Mouse (Mus musculus) embryonic facial prominence, embryonic 14.5 days (tissue): ENCODE results near the gene Hmox1. TPM values are rescaled to one million over a fixed set of nuclear protein-coding genes. Genes with fewer than 3 reads are reported as not detected.
A peak's percentile ranks its signal among the peaks of the same experiment; 100 is the strongest.

Experiments
- ATAC-seq: fragments of 200-750 bp; cut with Nextera tagmentation; 2 replicates; pipeline ENCODE4 v1.8.0; 2017; ENCODE audit warnings: low read depth, moderate number of reproducible peaks, moderate TSS enrichment
- DNase-seq: peaks from one replicate; pipeline ENCODE4 v3.0.0-alpha.2; 2015; ENCODE audit warnings: low spot score
- H3K27ac ChIP-seq: fragments of 300-500 bp; sonication (generic); replicated peaks from 2 replicates; pipeline ENCODE4 v1.5.1; 2014; ENCODE audit warnings: low read depth, mild to moderate bottlenecking, low read length, moderate library complexity
- H3K27me3 ChIP-seq: fragments of 300-500 bp; sonication (generic); replicated peaks from 2 replicates; pipeline ENCODE4 v1.6.1; 2014; ENCODE audit warnings: low read length; ENCODE audit not compliant: control insufficient read depth, insufficient read depth
- H3K36me3 ChIP-seq: fragments of 300-500 bp; sonication (generic); 2 replicates; pipeline ENCODE4 v1.6.1; 2014; ENCODE audit warnings: low read length, mixed read lengths; ENCODE audit not compliant: control insufficient read depth, insufficient read depth
- H3K4me1 ChIP-seq: fragments of 300-500 bp; sonication (generic); 2 replicates; pipeline ENCODE4 v1.6.1; 2014; ENCODE audit warnings: antibody characterized with exemption, low read length; ENCODE audit not compliant: control insufficient read depth, insufficient read depth
- H3K4me2 ChIP-seq: fragments of 300-500 bp; sonication (generic); 2 replicates; pipeline ENCODE4 v1.6.1; 2014; ENCODE audit warnings: low read depth, mild to moderate bottlenecking, low read length, moderate library complexity, mixed read lengths
- H3K4me3 ChIP-seq: fragments of 300-500 bp; sonication (generic); 2 replicates; pipeline ENCODE4 v1.5.1; 2014; ENCODE audit warnings: low read depth, mild to moderate bottlenecking, low read length
- H3K9ac ChIP-seq: fragments of 300-500 bp; sonication (generic); 2 replicates; pipeline ENCODE4 v1.6.1; 2014; ENCODE audit warnings: low read depth, mild to moderate bottlenecking, low read length, moderate library complexity, mixed read lengths
- H3K9me3 ChIP-seq: fragments of 300-500 bp; sonication (generic); 2 replicates; pipeline ENCODE4 v1.6.1; 2016; ENCODE audit warnings: low read length; ENCODE audit not compliant: control insufficient read depth
- WGBS: fragments of 180-500 bp; shearing (Covaris S2); extraction: QIAGEN DNeasy Blood & Tissue Kit; methylation state at CpG from one replicate; pipeline ENCODE4 v1.1.7; 2014; 5-methylcytosine and 5-hydroxymethylcytosine counted together
- polyA plus RNA-seq: library from polyadenylated mRNA; unstranded; fragments of >200 nt; fragmentation: Nextera tagmentation; extraction: Ambion mirVana; gene quantifications from 2 replicates; pipeline ENCODE4 v1.2.1, GENCODE M21; 2014

Hmox1 gene
- polyA plus RNA-seq, 1 experiment from 2014 or later = 24.4 TPM

DNA sequence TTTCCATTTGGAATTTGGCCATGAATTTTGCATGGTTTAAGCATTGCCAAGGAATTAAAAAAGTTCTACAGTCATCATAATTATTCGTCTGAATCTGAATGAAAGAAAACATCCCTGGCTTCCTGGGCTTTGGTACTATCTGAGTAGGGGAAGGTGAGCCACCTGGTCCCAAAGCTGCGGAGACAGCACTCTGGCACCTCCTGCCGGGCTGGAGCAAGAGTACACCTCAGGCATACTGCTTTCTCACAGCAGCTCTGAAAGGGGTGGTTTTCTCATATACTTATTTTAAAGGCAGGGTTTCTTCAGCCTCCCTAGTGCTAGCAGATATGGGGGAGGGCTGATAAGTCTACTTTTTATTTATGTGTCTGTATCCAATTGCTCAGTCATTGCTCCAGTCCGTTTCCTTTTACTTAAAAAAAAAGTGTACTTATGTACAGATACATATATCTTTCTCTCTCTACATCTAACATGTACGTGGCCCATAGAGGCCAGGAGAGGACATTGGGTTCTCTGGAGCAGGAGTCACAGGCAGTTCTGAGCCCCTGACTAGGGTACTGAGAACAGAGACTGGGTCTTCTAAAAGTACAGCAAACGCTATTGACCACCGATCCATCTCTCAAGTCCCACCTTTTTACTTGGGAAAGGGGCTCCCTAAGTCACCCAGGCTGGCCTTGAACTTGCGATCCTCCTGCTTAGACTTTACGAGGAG lies 15.3 kb downstream of the Hmox1 start:
- no peaks in the 10 kb centered on the region for H3K27me3 ChIP-seq
- peak overlapping the region; percentile 86 for H3K9ac ChIP-seq
- H3K27ac ChIP-seq = peak overlapping the region; percentile 88
- peaks cover 10% of the 10 kb centered on the region for H3K4me1 ChIP-seq
- DNase-seq (peak; percentile 88), ATAC-seq (peak; percentile 85)
- H3K4me2 ChIP-seq = peak overlapping the region; percentile 64
- no peaks in the 10 kb centered on the region for H3K9me3 ChIP-seq
- peak overlapping the region; percentile 72 for H3K4me3 ChIP-seq
- 2% methylated on average over 9 of the region's 9 CpGs for WGBS
- H3K36me3 ChIP-seq = peaks cover 30% of the 10 kb centered on the region

DNA sequence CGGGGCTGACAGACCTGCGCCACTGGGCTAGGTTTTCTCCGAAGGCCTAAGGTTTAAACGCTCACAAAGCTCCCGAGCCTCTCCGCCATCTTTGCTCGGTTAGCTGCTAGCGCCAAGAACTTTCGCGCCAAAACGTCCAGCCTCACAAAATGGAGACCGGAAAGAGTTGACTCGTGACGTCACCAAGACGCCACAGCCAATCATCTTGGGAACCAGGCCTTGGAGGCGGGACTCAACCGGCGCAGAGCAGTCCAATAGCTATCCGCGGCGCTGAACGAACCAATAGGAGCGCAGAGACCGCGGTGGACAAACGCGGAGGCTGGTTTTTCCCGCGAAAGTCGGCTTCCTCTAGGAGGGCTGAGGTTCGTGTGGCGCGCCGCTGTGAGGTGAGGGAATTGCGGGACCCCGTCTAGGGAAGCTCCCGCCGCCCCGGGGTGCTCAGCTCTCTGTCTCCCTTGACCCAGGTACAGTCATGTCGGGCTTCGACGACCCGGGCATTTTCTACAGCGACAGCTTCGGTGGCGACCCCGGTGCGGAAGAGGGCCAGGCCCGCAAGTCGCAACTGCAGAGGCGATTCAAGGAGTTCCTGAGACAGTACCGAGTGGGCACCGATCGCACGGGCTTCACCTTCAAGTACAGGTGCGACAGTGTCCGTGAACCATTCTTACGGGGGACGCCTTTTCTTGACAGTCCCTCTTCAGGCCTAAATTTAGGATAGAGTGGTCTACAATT lies 16.0 kb downstream of the Hmox1 start, which contains the start of gene Mcm5:
Gene Mcm5 (plus strand): TSS at position 334 of the 732 bp plus-strand sequence.
- 0% methylated on average over 55 of the region's 59 CpGs for WGBS
- peak within 1 kb of the TSS; percentile 72 for H3K4me3 ChIP-seq
- peak within 1 kb of the TSS; percentile 86 for H3K9ac ChIP-seq
- DNase-seq (peak; percentile 100), ATAC-seq (peak; percentile 99)
- H3K4me1 ChIP-seq = peaks cover 10% of the 10 kb centered on the region
- no peaks in the 10 kb centered on the region for H3K27me3 ChIP-seq
- peaks cover 37% of the 10 kb centered on the region for H3K36me3 ChIP-seq
- H3K9me3 ChIP-seq = no peaks in the 10 kb centered on the region
- H3K27ac ChIP-seq = peak within 1 kb of the TSS; percentile 88
- H3K4me2 ChIP-seq = peak within 1 kb of the TSS; percentile 77

DNA sequence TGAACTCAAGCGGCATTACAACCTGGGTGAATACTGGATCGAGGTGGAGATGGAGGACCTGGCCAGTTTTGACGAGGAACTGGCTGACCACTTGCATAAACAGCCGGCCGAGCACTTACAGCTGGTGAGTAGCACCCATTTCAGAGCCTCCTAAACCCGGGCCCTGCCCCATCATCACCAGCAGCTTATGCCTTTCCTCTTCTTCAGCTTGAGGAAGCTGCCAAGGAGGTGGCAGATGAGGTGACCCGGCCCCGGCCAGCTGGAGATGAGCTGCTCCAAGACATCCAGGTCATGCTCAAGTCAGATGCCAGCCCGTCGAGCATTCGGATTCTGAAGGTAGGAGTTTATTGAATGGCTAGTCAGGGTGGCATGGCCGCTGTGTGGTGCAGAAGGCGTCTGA lies 16.7 kb downstream of the Hmox1 start:
- WGBS = 12% methylated on average over 13 of the region's 13 CpGs
- Histone ChIP-seq H3K9me3 (no peaks in the 10 kb centered on the region), H3K4me3 (peak overlapping the region; percentile 72), H3K27me3 (no peaks in the 10 kb centered on the region), H3K36me3 (peaks cover 44% of the 10 kb centered on the region), H3K9ac (peak overlapping the region; percentile 80), H3K27ac (no peak overlapping the region), H3K4me1 (peaks cover 10% of the 10 kb centered on the region), H3K4me2 (peak overlapping the region; percentile 77)
- ATAC-seq (no peak), DNase-seq (no peak)

DNA sequence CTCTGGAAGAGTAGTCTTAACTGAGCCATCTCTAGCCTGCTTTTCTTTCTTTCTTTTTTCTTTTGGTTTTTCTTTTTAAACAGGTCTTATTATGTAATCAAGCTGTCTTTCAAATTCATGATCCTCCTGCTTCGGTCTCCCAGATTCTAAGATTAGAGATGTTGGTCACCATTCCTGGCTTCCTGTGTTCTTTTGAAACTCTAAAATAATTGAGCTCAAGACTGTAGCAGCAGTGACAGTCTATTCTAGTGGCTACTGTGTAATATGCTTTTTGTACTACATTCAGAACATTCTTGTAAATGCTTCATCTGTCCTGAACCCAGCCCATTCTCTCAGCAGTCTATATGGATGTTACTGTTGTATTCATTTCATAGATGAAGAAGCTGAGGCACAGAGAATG lies 25.1 kb downstream of the Hmox1 start:
- H3K4me3 ChIP-seq = no peak overlapping the region
- no peak for DNase-seq
- no peak for ATAC-seq
- no peaks in the 10 kb centered on the region for H3K27me3 ChIP-seq
- no peaks in the 10 kb centered on the region for H3K9me3 ChIP-seq
- H3K4me1 ChIP-seq = no peaks in the 10 kb centered on the region
- no peak overlapping the region for H3K9ac ChIP-seq
- WGBS = 97% methylated on average over 1 of the region's 1 CpGs
- H3K27ac ChIP-seq = no peak overlapping the region
- peaks cover 99% of the 10 kb centered on the region for H3K36me3 ChIP-seq
- H3K4me2 ChIP-seq = no peak overlapping the region

DNA sequence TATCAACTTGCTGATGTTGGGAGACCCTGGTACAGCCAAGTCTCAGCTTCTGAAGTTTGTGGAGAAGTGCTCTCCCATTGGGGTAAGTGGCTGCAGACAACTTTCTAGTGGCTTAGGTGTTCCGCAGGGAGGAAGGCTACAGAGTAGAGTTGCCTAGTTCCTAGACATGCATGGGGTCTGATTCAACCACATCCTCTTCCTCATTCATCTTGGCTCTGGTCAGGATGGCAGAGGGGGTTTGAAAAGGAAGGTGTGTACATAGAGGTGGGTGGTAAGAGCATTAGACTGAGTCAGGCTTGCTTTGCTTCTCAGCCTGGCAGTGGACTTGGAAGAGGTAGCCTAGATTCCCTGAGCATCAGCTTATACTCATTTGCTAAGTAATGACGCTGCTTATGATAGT lies 25.9 kb downstream of the Hmox1 start:
- 94% methylated on average over 2 of the region's 2 CpGs for WGBS
- H3K36me3 ChIP-seq = peaks cover 99% of the 10 kb centered on the region
- H3K4me3 ChIP-seq = no peak overlapping the region

DNA sequence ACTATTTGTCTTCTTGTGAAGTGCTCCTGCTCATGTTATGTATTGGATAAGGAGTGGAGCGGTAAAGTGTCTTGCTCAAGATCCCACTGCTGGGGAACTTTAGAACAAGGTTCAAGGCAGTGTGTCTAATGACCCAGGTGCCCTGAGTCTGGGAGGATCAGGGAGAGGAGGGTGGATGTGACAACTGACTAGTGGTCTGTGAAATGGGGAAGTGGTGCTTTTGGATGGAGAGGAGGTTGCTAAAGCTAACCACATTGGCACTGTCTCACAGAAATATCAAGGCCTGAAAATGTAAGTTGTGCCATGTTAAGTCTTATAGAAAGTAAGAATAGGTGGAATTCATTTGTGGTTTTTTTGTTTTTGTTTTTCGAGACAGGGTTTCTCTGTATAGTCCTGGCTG lies 26.3 kb downstream of the Hmox1 start:
- Histone ChIP-seq H3K9me3 (no peaks in the 10 kb centered on the region), H3K4me1 (no peaks in the 10 kb centered on the region), H3K4me3 (no peak overlapping the region), H3K27me3 (no peaks in the 10 kb centered on the region), H3K4me2 (no peak overlapping the region), H3K27ac (no peak overlapping the region), H3K9ac (no peak overlapping the region), H3K36me3 (peaks cover 99% of the 10 kb centered on the region)
- no peak for ATAC-seq
- 91% methylated on average over 2 of the region's 2 CpGs for WGBS
- DNase-seq = no peak

More for the DNA sequence above, 25.9 kb downstream of the Hmox1 start:
- no peak for DNase-seq
- Histone ChIP-seq H3K27ac (no peak overlapping the region), H3K4me2 (no peak overlapping the region), H3K9me3 (no peaks in the 10 kb centered on the region), H3K4me1 (no peaks in the 10 kb centered on the region), H3K27me3 (no peaks in the 10 kb centered on the region), H3K9ac (no peak overlapping the region)
- ATAC-seq = no peak

DNA sequence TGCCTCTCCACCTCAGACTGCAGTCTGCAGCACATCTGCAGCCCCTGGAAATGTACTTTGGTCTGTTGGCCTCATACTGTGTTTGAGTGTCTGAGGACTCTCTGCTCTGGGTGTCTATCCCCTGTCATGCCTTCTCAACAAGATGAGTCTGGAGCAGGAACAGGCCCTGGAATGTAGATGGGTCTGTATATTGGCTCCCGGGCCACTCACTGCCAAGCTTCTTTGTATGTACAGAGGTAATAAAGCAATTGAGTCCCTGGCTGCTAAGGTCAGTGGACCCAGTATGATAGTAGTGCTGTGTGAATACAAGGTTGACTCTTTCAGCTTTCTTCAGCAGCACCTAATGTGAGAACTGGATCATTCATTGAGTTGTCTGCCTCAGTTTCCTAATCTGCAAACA lies 34.0 kb downstream of the Hmox1 start:
- Histone ChIP-seq H3K9ac (no peak overlapping the region), H3K9me3 (no peaks in the 10 kb centered on the region), H3K27me3 (no peaks in the 10 kb centered on the region), H3K4me1 (no peaks in the 10 kb centered on the region), H3K27ac (no peak overlapping the region), H3K36me3 (peaks cover 69% of the 10 kb centered on the region), H3K4me3 (no peak overlapping the region), H3K4me2 (no peak overlapping the region)
- ATAC-seq (no peak), DNase-seq (no peak)
- 96% methylated on average over 1 of the region's 1 CpGs for WGBS

DNA sequence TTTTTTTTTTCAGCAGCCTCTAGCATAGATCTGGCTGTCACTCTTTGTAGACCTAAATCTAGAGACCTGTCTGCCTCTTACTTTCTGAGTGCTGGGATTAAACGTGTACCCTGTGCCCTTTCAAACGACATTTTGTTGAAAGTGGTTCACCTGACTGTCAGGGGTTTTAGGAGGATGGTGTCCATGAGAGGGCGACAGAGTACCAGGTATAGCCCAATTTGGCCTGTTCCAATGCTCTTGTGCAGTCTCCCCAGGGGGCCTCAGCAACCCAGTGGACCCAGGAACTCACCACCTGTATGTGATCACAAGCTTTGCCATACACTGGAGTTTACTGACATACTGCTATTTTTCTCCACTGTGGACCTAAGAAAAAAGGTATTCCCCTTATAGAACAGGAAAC lies 39.1 kb downstream of the Hmox1 start:
- no peak overlapping the region for H3K9ac ChIP-seq
- DNase-seq (peak; percentile 38), ATAC-seq (no peak)

More for the DNA sequence above, 39.1 kb downstream of the Hmox1 start:
- Histone ChIP-seq H3K4me3 (no peak overlapping the region), H3K27me3 (no peaks in the 10 kb centered on the region), H3K9me3 (no peaks in the 10 kb centered on the region), H3K27ac (no peak overlapping the region), H3K4me2 (no peak overlapping the region), H3K36me3 (peaks cover 19% of the 10 kb centered on the region), H3K4me1 (no peaks in the 10 kb centered on the region)
- 8% methylated on average over 3 of the region's 3 CpGs for WGBS
